8 mouse cellular contexts compared by ENCODE assay signal in genomic region chr19:24173608-24174523, GRCm38 (mm10). TPM values are rescaled to one million over a fixed set of nuclear protein-coding genes. Genes with fewer than 3 reads are reported as not detected.
DNase-seq lines count a peak whose midpoint lies in the region; ATAC-seq and TF ChIP-seq lines count a peak whose summit lies in the region.

No protein-coding gene starts in this region.

- no peaks in the 10 kb centered on the region for H3K27me3 ChIP-seq in embryonic facial prominence, embryonic 15.5 days
- no peaks in the 10 kb centered on the region for H3K27me3 ChIP-seq in heart, embryonic 12.5 days (replicated peaks)
- no peaks in the 10 kb centered on the region for H3K27me3 ChIP-seq in kidney, postnatal 0 days (ENCODE audit: insufficient read depth, low read length)
- no peaks in the 10 kb centered on the region for H3K27me3 ChIP-seq in liver, adult 2 months (ENCODE audit: control insufficient read depth, insufficient read depth, low read length)

- under 1% methylated on average over 103 of the region's 103 CpGs for WGBS in bone marrow, adult 2 months
- WGBS in embryonic facial prominence, embryonic 15.5 days, result under 1% methylated on average over 93 of the region's 103 CpGs
- WGBS in heart, embryonic 12.5 days, result under 1% methylated on average over 100 of the region's 103 CpGs
- under 1% methylated on average over 101 of the region's 103 CpGs for WGBS in kidney, postnatal 0 days
- WGBS in liver, adult 2 months, result under 1% methylated on average over 102 of the region's 103 CpGs

- peak overlapping the region; percentile 83 for H3K4me2 ChIP-seq in embryonic facial prominence, embryonic 15.5 days (replicated peaks)
- H3K4me2 ChIP-seq in heart, embryonic 12.5 days, result peak overlapping the region; percentile 67
- H3K4me2 ChIP-seq in kidney, postnatal 0 days (ENCODE audit: low read length), result peak overlapping the region; percentile 85

- peaks cover 9% of the 10 kb centered on the region; the same call in 1 of the 2 replicates for H3K79me2 ChIP-seq in liver, adult 2 months (ENCODE audit: control insufficient read depth, insufficient read depth, low read length)

- no peaks in the 10 kb centered on the region for H3K9me3 ChIP-seq in embryonic facial prominence, embryonic 15.5 days (replicated peaks)
- no peaks in the 10 kb centered on the region for H3K9me3 ChIP-seq in heart, embryonic 12.5 days (replicated peaks)
- H3K9me3 ChIP-seq in kidney, postnatal 0 days (replicated peaks; ENCODE audit: low read length), result no peaks in the 10 kb centered on the region

- 0 out of 2 replicates have a peak, but pooled peaks have one; percentile 8 for TF ChIP-seq POLR2A in bone marrow, adult 2 months (IDR thresholded peaks at IDR 0.05; ENCODE audit: borderline replicate concordance, control insufficient read depth, low read depth, low read length)
- TF ChIP-seq POLR2A in liver, adult 2 months (IDR thresholded peaks at IDR 0.05; ENCODE audit: extremely low read depth, insufficient read depth, low read length), result no peak

- peak; percentile 83 for DNase-seq in 416B (ENCODE audit: low read depth)
- peak; percentile 93 for DNase-seq in kidney, postnatal 0 days (ENCODE audit: low spot score)
- peak; percentile 75 for DNase-seq in liver, adult 2 months (ENCODE audit: extremely low read depth, low read depth, low spot score)
- peak; percentile 78 to 86 for DNase-seq in spleen, postnatal 4 days (ENCODE audit: low spot score in 2 of 2)

- no peaks in the 10 kb centered on the region for H3K36me3 ChIP-seq in embryonic facial prominence, embryonic 15.5 days
- H3K36me3 ChIP-seq in heart, embryonic 12.5 days, result no peaks in the 10 kb centered on the region
- H3K36me3 ChIP-seq in kidney, postnatal 0 days (ENCODE audit: insufficient read depth, low read length), result no peaks in the 10 kb centered on the region
- H3K36me3 ChIP-seq in liver, adult 2 months (ENCODE audit: control insufficient read depth, insufficient read depth, low read length), result no peaks in the 10 kb centered on the region

- 0 out of 2 replicates have a peak overlapping the region, but pooled peaks have one; percentile 18 for H3K27ac ChIP-seq in bone marrow, adult 2 months (ENCODE audit: control insufficient read depth, insufficient read depth, low read depth, low read length, poor library complexity)
- H3K27ac ChIP-seq in embryonic facial prominence, embryonic 15.5 days (replicated peaks), result peak overlapping the region; percentile 77
- H3K27ac ChIP-seq in heart, embryonic 12.5 days (ENCODE audit: poor library complexity, severe bottlenecking), result peak overlapping the region; percentile 88
- H3K27ac ChIP-seq in kidney, postnatal 0 days, result peak overlapping the region; percentile 84
- H3K27ac ChIP-seq in liver, adult 2 months (replicated peaks; ENCODE audit: insufficient read depth, low read depth, low read length), result 0 out of 2 replicates have a peak overlapping the region, but pooled peaks have one; percentile 25

- H3K4me1 ChIP-seq in bone marrow, adult 2 months (ENCODE audit: control insufficient read depth, insufficient read depth, low read length), result no peaks in the 10 kb centered on the region; the same call in 1 of the 2 replicates
- peaks cover 19% of the 10 kb centered on the region for H3K4me1 ChIP-seq in embryonic facial prominence, embryonic 15.5 days
- H3K4me1 ChIP-seq in heart, embryonic 12.5 days (replicated peaks), result peaks cover 44% of the 10 kb centered on the region
- H3K4me1 ChIP-seq in kidney, postnatal 0 days (replicated peaks; ENCODE audit: insufficient read depth, low read length), result peaks cover 9% of the 10 kb centered on the region
- peaks cover 8% of the 10 kb centered on the region for H3K4me1 ChIP-seq in liver, adult 2 months (ENCODE audit: control insufficient read depth, insufficient read depth, low read length)

- peak overlapping the region; percentile 53 for H3K4me3 ChIP-seq in bone marrow, adult 2 months (replicated peaks; ENCODE audit: control insufficient read depth, low read depth, low read length)
- H3K4me3 ChIP-seq in embryonic facial prominence, embryonic 15.5 days (replicated peaks), result peak overlapping the region; percentile 80
- H3K4me3 ChIP-seq in heart, embryonic 12.5 days, result peak overlapping the region; percentile 81
- H3K4me3 ChIP-seq in kidney, postnatal 0 days (replicated peaks; ENCODE audit: low read depth, low read length), result peak overlapping the region; percentile 83
- peak overlapping the region; percentile 82 for H3K4me3 ChIP-seq in liver, adult 2 months (ENCODE audit: insufficient read depth, low read depth, low read length)

- peak; percentile 90 for ATAC-seq in embryonic facial prominence, embryonic 15.5 days (ENCODE audit: insufficient number of reproducible peaks, low FRiP score, low TSS enrichment, low read depth)
- ATAC-seq in heart, embryonic 12.5 days (ENCODE audit: insufficient number of reproducible peaks, low FRiP score), result peak; percentile 82
- peak; percentile 94 for ATAC-seq in kidney, postnatal 0 days (replicated peaks; ENCODE audit: low FRiP score, low read depth)
- peak; percentile 64 for ATAC-seq in monocyte, adult 5-6 weeks (replicated peaks; ENCODE audit: insufficient number of reproducible peaks, low FRiP score, low TSS enrichment, poor library complexity, severe bottlenecking)

- TF ChIP-seq CTCF in bone marrow, adult 2 months (IDR thresholded peaks at IDR 0.05; ENCODE audit: control insufficient read depth, insufficient read depth, low read length), result no peak
- peak; percentile 7; the same call in 1 of the 2 replicates for TF ChIP-seq CTCF in kidney, postnatal 0 days (IDR thresholded peaks at IDR 0.05; ENCODE audit: low read depth)
- TF ChIP-seq CTCF in liver, adult 2 months (IDR thresholded peaks at IDR 0.05; ENCODE audit: low read depth, low read length), result no peak

- H3K9ac ChIP-seq in embryonic facial prominence, embryonic 15.5 days, result peak overlapping the region; percentile 62
- peak overlapping the region; percentile 89 for H3K9ac ChIP-seq in heart, embryonic 12.5 days
- H3K9ac ChIP-seq in kidney, postnatal 0 days (ENCODE audit: low read depth, low read length), result peak overlapping the region; percentile 78
- H3K9ac ChIP-seq in liver, adult 2 months (ENCODE audit: low read depth, low read length), result peak overlapping the region; percentile 85

RNA-seq across cellular contexts. Expression of gene Tjp2, which starts 51.0 kb away (rescaled TPM):
- polyA plus RNA-seq in bone marrow, adult 2 months (2011; ENCODE audit: insufficient read depth, insufficient read length, low replicate concordance, missing spikeins), result 6.8 and 11.4 TPM in 2 replicates
- polyA plus RNA-seq in embryonic facial prominence, embryonic 15.5 days (2015; fragmentation: Nextera tagmentation; extraction: Ambion mirVana), result 18.3 and 19.2 TPM in 2 replicates
- 31.9 and 33.8 TPM in 2 replicates for polyA plus RNA-seq in heart, embryonic 12.5 days (2016; fragmentation: Nextera tagmentation; extraction: Ambion mirVana)
- 24.9 and 25.5 TPM in 2 replicates for polyA plus RNA-seq in kidney, postnatal 0 days (2015; fragmentation: Nextera tagmentation; extraction: Ambion mirVana)
- total RNA-seq in liver, adult 2 months (2014; rRNA removed), result 5.8 and 7.1 TPM in 2 replicates
- polyA plus RNA-seq in liver, adult 2 months (2012; rRNA removed), result 6.5 and 6.8 TPM in 2 replicates
- total RNA-seq in monocyte, adult 5-6 weeks (2017), result 6.8 to 17.4 TPM (median 7.0 TPM) in 3 replicates

Comparison
In these comparisons a context has a peak if more than half of its experiments do, and no peak if none do; other contexts are left out.
1. Peak in every context shown above with its lines: DNase-seq, ATAC-seq, H3K4me3 ChIP-seq and H3K27ac ChIP-seq.
2. H3K27ac ChIP-seq: peak in every context shown above with its lines; median percentile 88 in heart, embryonic 12.5 days; 84 in kidney, postnatal 0 days; 77 in embryonic facial prominence, embryonic 15.5 days; 25 in liver, adult 2 months; 18 in bone marrow, adult 2 months.